In genomic region chr7:81829379-81829894, GRCm38 (mm10) we compare ENCODE assay signal across 8 mouse cellular contexts. TPM values are rescaled to one million over a fixed set of nuclear protein-coding genes. Genes with fewer than 3 reads are reported as not detected.
DNase-seq lines count a peak whose midpoint lies in the region; ATAC-seq and TF ChIP-seq lines count a peak whose summit lies in the region.

TSS of gene Btbd1 (minus strand) at chr7:81829431.

- CTCF ChIA-PET in Patski (lab: Charles Lee) = no interaction called here

- H3K4me1 ChIP-seq in hindbrain, embryonic 15.5 days (replicated peaks) = peaks cover 42% of the 10 kb centered on the region

- in situ Hi-C loops in Patski (cut with MboI; ENCODE audit: low pct_unique_long_range_greater_than_20kb) = no loop called here

- WGBS in hindbrain, embryonic 15.5 days = under 1% methylated on average over 57 of the region's 58 CpGs
- WGBS in macrophage (ENCODE audit: missing documents) = 2% methylated on average over 34 of the region's 58 CpGs

- no peak for TF ChIP-seq CTCF in Patski (IDR thresholded peaks at IDR 0.05)
- no peak for TF ChIP-seq CTCF in left cerebral cortex, adult 2 months (IDR thresholded peaks at IDR 0.05)

- intact Hi-C loops in left cerebral cortex, adult 2 months (cut with DNase I) = loop anchor here (1.0 to 2.0 kb wide), 2 partner anchors 31 to 67 kb away; partner anchors contain the start of gene Ramac

- H3K36me3 ChIP-seq in hindbrain, embryonic 15.5 days = no peaks in the 10 kb centered on the region
- H3K36me3 ChIP-seq in macrophage (ENCODE audit: inconsistent target) = no peaks in the 10 kb centered on the region

- H3K79me2 ChIP-seq in macrophage (ENCODE audit: inconsistent target) = peaks cover 42% of the 10 kb centered on the region

- H3K9ac ChIP-seq in hindbrain, embryonic 15.5 days = peak within 1 kb of the TSS; percentile 95

- H3K4me3 ChIP-seq in hindbrain, embryonic 15.5 days = peak within 1 kb of the TSS; percentile 92
- H3K4me3 ChIP-seq in left cerebral cortex, adult 2 months = peak within 1 kb of the TSS; percentile 89
- H3K4me3 ChIP-seq in macrophage (ENCODE audit: inconsistent target) = peak within 1 kb of the TSS; percentile 87

- peak within 1 kb of the TSS; percentile 67 for H3K4me2 ChIP-seq in hindbrain, embryonic 15.5 days

- peaks cover 3% of the 10 kb centered on the region for H3K27me3 ChIP-seq in Patski
- H3K27me3 ChIP-seq in hindbrain, embryonic 15.5 days = no peaks in the 10 kb centered on the region

- no peaks in the 10 kb centered on the region for H3K9me3 ChIP-seq in hindbrain, embryonic 15.5 days

- peak; percentile 72 for ATAC-seq in Patski
- peak; percentile 90 for ATAC-seq in hindbrain, embryonic 15.5 days (ENCODE audit: low FRiP score, low read depth)

- no peak for DNase-seq in Patski (ENCODE audit: low read depth, low spot score)
- DNase-seq in cerebellum, postnatal 14 days = peak; percentile 74 to 75
- peak; percentile 71 for DNase-seq in gastrocnemius, adult 18-20 months (ENCODE audit: low spot score)
- peak; percentile 82 to 89 for DNase-seq in left cerebral cortex, adult 2 months (ENCODE audit: extremely low spot score in 1 of 2, low spot score in 2 of 2)
- peak; percentile 83 for DNase-seq in retina, postnatal 7 days (ENCODE audit: low read depth, low spot score)
- DNase-seq in urinary bladder, postnatal 10 days (ENCODE audit: low spot score) = peak; percentile 29

- POLR2A ChIA-PET in Patski (lab: Charles Lee) = no interaction called here

- H3K27ac ChIP-seq in hindbrain, embryonic 15.5 days (replicated peaks) = peak within 1 kb of the TSS; percentile 98
- peak within 1 kb of the TSS; percentile 96 for H3K27ac ChIP-seq in left cerebral cortex, adult 2 months
- peak within 1 kb of the TSS; percentile 83 for H3K27ac ChIP-seq in macrophage

RNA-seq across cellular contexts. Expression of gene Btbd1, which starts in this region (rescaled TPM):
- polyA plus RNA-seq in Patski (2021) = 64.7 TPM
- total RNA-seq in gastrocnemius, adult 18-20 months (2021) = 100 to 1,000 TPM; 163 to 167 TPM
- polyA plus RNA-seq in hindbrain, embryonic 15.5 days (2015; fragmentation: Nextera tagmentation; extraction: Ambion mirVana) = 90.5 and 93.8 TPM in 2 replicates
- total RNA-seq in left cerebral cortex, adult 2 months (2021) = 100 to 1,000 TPM; 110 to 111 TPM
- 100 to 1,000 TPM in 12 of 26 experiments, 10 to 100 TPM in 14; 43.4 to 253 (median 95.3) TPM for total RNA-seq in macrophage (2018; cell fraction: chromatin; rRNA removed)
- total RNA-seq in macrophage (2018; cell fraction: cytosol; rRNA removed) = 10 to 100 TPM; 33.3 to 80.0 (median 54.7) TPM
- 100 to 1,000 TPM in 5 of 26 experiments, 10 to 100 TPM in 21; 29.6 to 130 (median 74.0) TPM for total RNA-seq in macrophage (2018; cell fraction: nucleus; rRNA removed)
- polyA plus RNA-seq in macrophage (2018) = 50.7 to 145 TPM (median 61.2 TPM) in 3 replicates
